In genomic region chr2:27885456-27886147, GRCm38 (mm10) we compare ENCODE assay signal across 8 mouse cellular contexts. TPM values are rescaled to one million over a fixed set of nuclear protein-coding genes. Genes with fewer than 3 reads are reported as not detected.
DNase-seq lines count a peak whose midpoint lies in the region; ATAC-seq lines count a peak whose summit lies in the region.

No protein-coding gene starts in this region.

- no peaks in the 10 kb centered on the region for H3K27me3 ChIP-seq in intestine, embryonic 14.5 days (replicated peaks; ENCODE audit: control insufficient read depth, insufficient read depth, low read length)
- no peaks in the 10 kb centered on the region for H3K27me3 ChIP-seq in lung, embryonic 16.5 days (ENCODE audit: control insufficient read depth, insufficient read depth, low read depth, low read length)

- peak overlapping the region; percentile 85 for H3K9ac ChIP-seq in intestine, embryonic 14.5 days (ENCODE audit: low read length)
- H3K9ac ChIP-seq in lung, embryonic 16.5 days (ENCODE audit: low read length): peak overlapping the region; percentile 85

- peak overlapping the region; percentile 67 for H3K4me3 ChIP-seq in intestine, embryonic 14.5 days (ENCODE audit: low read depth, low read length)
- peak overlapping the region; percentile 70 for H3K4me3 ChIP-seq in lung, embryonic 16.5 days (ENCODE audit: low read length)

- H3K4me1 ChIP-seq in intestine, embryonic 14.5 days (replicated peaks; ENCODE audit: control insufficient read depth, insufficient read depth, low read length): peaks cover 28% of the 10 kb centered on the region
- H3K4me1 ChIP-seq in lung, embryonic 16.5 days (replicated peaks; ENCODE audit: control insufficient read depth, insufficient read depth, low read length): peaks cover 26% of the 10 kb centered on the region

- no peak for ATAC-seq in CD4-positive, CD25-positive, alpha-beta regulatory T cell, adult 4 months
- peak; percentile 85 for ATAC-seq in intestine, embryonic 14.5 days (replicated peaks; ENCODE audit: low FRiP score, low TSS enrichment, low read depth)
- peak; percentile 80 for ATAC-seq in lung, embryonic 16.5 days (ENCODE audit: low read depth)

- H3K4me2 ChIP-seq in intestine, embryonic 14.5 days (ENCODE audit: low read length): peak overlapping the region; percentile 58
- peak overlapping the region; percentile 83 for H3K4me2 ChIP-seq in lung, embryonic 16.5 days (ENCODE audit: low read depth, low read length)

- H3K9me3 ChIP-seq in intestine, embryonic 14.5 days (ENCODE audit: control insufficient read depth, low read length): no peaks in the 10 kb centered on the region
- H3K9me3 ChIP-seq in lung, embryonic 16.5 days (ENCODE audit: control insufficient read depth, low read length): no peaks in the 10 kb centered on the region

- 8% methylated on average over 12 of the region's 12 CpGs for WGBS in intestine, embryonic 14.5 days
- 10% methylated on average over 12 of the region's 12 CpGs for WGBS in lung, embryonic 16.5 days

- H3K27ac ChIP-seq in intestine, embryonic 14.5 days (ENCODE audit: low read depth): peak overlapping the region; percentile 93
- H3K27ac ChIP-seq in lung, embryonic 16.5 days (ENCODE audit: low read length): peak overlapping the region; percentile 86

- peak; percentile 3 for DNase-seq in CD4-positive, CD25-positive, alpha-beta regulatory T cell, adult 2 months (ENCODE audit: low read depth, low spot score)
- DNase-seq in thymus, postnatal 10 days (ENCODE audit: low spot score in 2 of 2): peak; percentile 11 to 26
- DNase-seq in thymus, postnatal 14 days: no peak
- DNase-seq in intestine, embryonic 14.5 days (ENCODE audit: low spot score): no peak
- DNase-seq in testis, postnatal 10 days (ENCODE audit: low spot score): peak; percentile 53
- DNase-seq in cerebellum, adult 9-10 months: no peak

- H3K36me3 ChIP-seq in intestine, embryonic 14.5 days (ENCODE audit: control insufficient read depth, insufficient read depth, low read length): no peaks in the 10 kb centered on the region
- no peaks in the 10 kb centered on the region for H3K36me3 ChIP-seq in lung, embryonic 16.5 days (ENCODE audit: control insufficient read depth, insufficient read depth, low read length)

RNA-seq across cellular contexts. Expression of gene Col5a1, which starts 0.6 kb away (rescaled TPM):
- polyA plus RNA-seq in CD4-positive, CD25-positive, alpha-beta regulatory T cell, adult 4 months (2017; shearing (Covaris generic)): not detected
- 118 and 124 TPM in 2 replicates for polyA plus RNA-seq in intestine, embryonic 14.5 days (2014; fragmentation: Nextera tagmentation; extraction: Ambion mirVana)
- polyA plus RNA-seq in lung, embryonic 16.5 days (2015; fragmentation: Nextera tagmentation; extraction: Ambion mirVana): 66.2 and 69.5 TPM in 2 replicates

Comparison
In these comparisons a context has a peak if more than half of its experiments do, and no peak if none do; other contexts are left out.
1. DNase-seq: peak in CD4-positive, CD25-positive, alpha-beta regulatory T cell, adult 2 months (single experiment), thymus, postnatal 10 days (2 of 2) and testis, postnatal 10 days (single experiment); none in thymus, postnatal 14 days (single experiment), intestine, embryonic 14.5 days (single experiment) and cerebellum, adult 9-10 months (single experiment).
2. RNA of gene Col5a1, which starts 0.6 kb away (polyA plus RNA-seq): 118 to 124 TPM in intestine, embryonic 14.5 days and 66.2 to 69.5 TPM in lung, embryonic 16.5 days; not detected in CD4-positive, CD25-positive, alpha-beta regulatory T cell, adult 4 months; every median in the first group is over 10 times any median in the second.